Mouse (Mus musculus) ES-E14 (cell line): Measurements from ENCODE around the gene Lamtor2. TPM values are rescaled to one million over a fixed set of nuclear protein-coding genes. Genes with fewer than 3 reads are reported as not detected.

Source experiments
- DNase-seq: peaks from one replicate; pipeline ENCODE4 v3.0.0-alpha.2; 2013; ENCODE audit warnings: low read depth, low spot score
- H3K27ac ChIP-seq: 2 replicates; pipeline ENCODE4 v1.5.1; 2012; ENCODE audit warnings: low read depth, mild to moderate bottlenecking, low read length, moderate library complexity, mixed read lengths; ENCODE audit not compliant: poor library complexity, insufficient read depth, severe bottlenecking
- H3K36me3 ChIP-seq: 2 replicates; pipeline ENCODE4 v1.6.1; 2012; ENCODE audit warnings: mild to moderate bottlenecking, low read length, moderate library complexity, mixed read lengths; ENCODE audit not compliant: control insufficient read depth, poor library complexity, insufficient read depth, severe bottlenecking
- H3K4me1 ChIP-seq, 2 experiments: fragments of 150-350 bp in 1 of 2; sonication (generic) in 1 of 2; 2 replicates each; pipeline ENCODE4 v1.6.1; 2012; ENCODE audit warnings: low read length in 2 of 2, mild to moderate bottlenecking in 1 of 2, mixed read lengths in 1 of 2; ENCODE audit not compliant: control insufficient read depth in 2 of 2, insufficient read depth in 2 of 2, poor library complexity in 1 of 2
- H3K4me3 ChIP-seq, 2 experiments: fragments of 150-350 bp in 1 of 2; sonication (generic) in 1 of 2; 2 replicates each; pipeline ENCODE4 v1.5.1; 2012; ENCODE audit warnings: low read length in 2 of 2, low read depth in 1 of 2, mild to moderate bottlenecking in 1 of 2, mixed read lengths in 1 of 2; ENCODE audit not compliant: insufficient read depth in 1 of 2, poor library complexity in 1 of 2, severe bottlenecking in 1 of 2
- H3K9ac ChIP-seq: 2 replicates; pipeline ENCODE4 v1.6.1; 2012; ENCODE audit warnings: low read depth, mild to moderate bottlenecking, low read length, mixed read lengths; ENCODE audit not compliant: poor library complexity, insufficient read depth, severe bottlenecking
- H3K9me3 ChIP-seq: fragments of 150-350 bp; sonication (generic); 2 replicates; pipeline ENCODE4 v1.6.1; 2012; ENCODE audit warnings: low read depth, mild to moderate bottlenecking, low read length; ENCODE audit not compliant: control insufficient read depth, insufficient read depth
- CHD2 ChIP-seq: IDR thresholded peaks from 2 replicates; pipeline ENCODE4 v1.6.1; 2014; ENCODE audit warnings: mild to moderate bottlenecking, low read depth, low read length, inconsistent platforms
- HCFC1 ChIP-seq: IDR thresholded peaks from 2 replicates; pipeline ENCODE4 v1.6.1; 2012; ENCODE audit warnings: low read length, inconsistent platforms, borderline replicate concordance; ENCODE audit not compliant: insufficient read depth
- MAFK ChIP-seq: IDR thresholded peaks from 2 replicates; pipeline ENCODE4 v1.6.1; 2014; ENCODE audit warnings: mild to moderate bottlenecking, low read depth, low read length, inconsistent platforms; ENCODE audit not compliant: insufficient read depth
- ZC3H11A ChIP-seq: IDR thresholded peaks from 2 replicates; pipeline ENCODE4 v1.6.1; 2012; ENCODE audit warnings: low read depth, mild to moderate bottlenecking, inconsistent platforms, low read length, borderline replicate concordance
- ZNF384 ChIP-seq: IDR thresholded peaks from 2 replicates; pipeline ENCODE4 v1.6.1; 2012; ENCODE audit warnings: low read depth, low read length, inconsistent platforms
- in situ Hi-C, 2 experiments: fragments of 600-800 bp; cut with MboI; formaldehyde crosslinking; loops; one replicate each; pipeline ENCODE4 v1.15.1; 2025; ENCODE audit warnings: low sequenced_read_pairs in 2 of 2, inconsistent platforms in 1 of 2; ENCODE audit not compliant: unreplicated experiment in 2 of 2
- total RNA-seq: library from RNA; depleted of rRNA; stranded (reverse); fragments of 300-350 nt; gene quantifications from 2 replicates; pipeline ENCODE4 v1.2.3, GENCODE M21; 2012

Gene Lamtor2
- total RNA-seq, 1 experiment: 108 TPM

DNA sequence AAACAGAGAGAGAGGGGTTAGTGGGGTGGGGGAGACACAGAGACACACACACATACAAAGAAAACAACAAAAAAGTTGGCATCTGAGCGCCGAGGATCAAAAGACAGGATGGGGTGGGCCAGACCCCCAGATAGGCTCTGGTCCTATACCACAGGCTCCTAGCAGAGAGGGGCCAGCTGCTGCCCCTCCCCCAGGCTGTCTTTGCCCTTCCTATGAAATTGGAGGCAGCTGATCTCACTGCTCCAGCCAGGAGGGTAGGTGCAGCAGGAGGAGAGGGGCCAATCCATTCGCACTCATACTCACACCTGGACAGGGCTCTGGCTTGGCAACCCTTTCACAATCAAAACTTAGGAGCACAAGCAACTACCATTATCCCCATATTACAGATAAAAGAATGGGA, 43.6 kb downstream of the Lamtor2 start:
- Histone ChIP-seq H3K9ac (peak overlapping the region; percentile 86), H3K27ac (peak overlapping the region; percentile 97), H3K4me1 (peaks cover 7 to 45% of the 10 kb centered on the region in 2 experiments; a peak in 3 of 4 replicates), H3K36me3 (no peaks in the 10 kb centered on the region), H3K4me3 (peak overlapping the region; percentile 70 to 71), H3K9me3 (no peaks in the 10 kb centered on the region)
- TF ChIP-seq ZNF384: 0 out of 2 replicates have a peak, but pooled peaks have one; percentile 28
- TF ChIP-seq CHD2: no peak
- peak; percentile 9; the same call in 1 of the 2 replicates for TF ChIP-seq HCFC1
- TF ChIP-seq ZC3H11A: no peak
- TF ChIP-seq MAFK: no peak
- in situ Hi-C loops: no loop called here
- DNase-seq: no peak

DNA sequence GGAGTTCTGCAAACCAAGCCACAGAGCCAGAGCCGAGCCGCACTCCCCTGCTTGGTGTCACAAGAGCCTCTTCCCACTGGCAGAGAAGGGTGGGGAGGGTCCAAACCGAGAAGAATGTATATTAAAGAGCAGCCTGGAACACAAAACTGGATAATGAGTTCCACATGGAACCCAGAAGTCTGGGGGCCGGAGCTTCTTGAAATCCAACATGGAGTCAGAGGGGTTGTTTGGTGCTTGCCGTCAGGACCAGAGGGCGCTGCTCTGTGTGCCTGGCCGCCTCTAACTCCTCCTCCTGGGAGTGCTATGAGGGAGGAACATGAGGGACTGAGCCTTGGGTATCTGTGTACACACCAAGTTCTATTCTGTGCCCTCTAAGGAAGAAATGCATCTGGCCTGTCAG, 47.1 kb downstream of the Lamtor2 start:
- Histone ChIP-seq H3K36me3 (no peaks in the 10 kb centered on the region), H3K4me3 (peak overlapping the region; percentile 29 to 32; a peak in 2 of 4 replicates), H3K27ac (peak overlapping the region; percentile 7; the same call in 1 of the 2 replicates), H3K4me1 (peaks cover 4 to 29% of the 10 kb centered on the region in 2 experiments; a peak in 3 of 4 replicates), H3K9ac (peak overlapping the region; percentile 53), H3K9me3 (no peaks in the 10 kb centered on the region)
- TF ChIP-seq ZNF384: no peak
- TF ChIP-seq MAFK: no peak
- TF ChIP-seq CHD2: no peak
- TF ChIP-seq ZC3H11A: no peak
- in situ Hi-C loops: no loop called here
- DNase-seq: no peak

DNA sequence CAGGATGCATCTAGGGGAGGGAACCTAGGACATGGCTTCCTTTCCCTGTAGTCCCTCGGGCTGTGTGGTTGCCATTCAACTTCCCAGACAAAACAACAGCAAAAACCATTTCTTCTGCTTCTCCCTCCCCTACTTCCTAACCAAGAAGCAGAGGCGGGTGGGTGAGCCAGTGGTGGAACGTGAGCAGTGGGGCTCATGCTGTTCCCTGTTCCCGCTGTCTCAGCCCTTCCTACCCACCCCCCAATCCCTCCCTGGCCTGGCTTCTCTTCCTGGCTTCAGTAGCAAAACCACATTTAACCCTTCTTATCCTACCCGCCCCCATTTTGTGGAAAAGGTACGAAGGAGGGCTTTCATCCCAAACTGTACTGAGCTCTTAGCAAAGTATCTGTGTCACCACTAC, 47.8 kb downstream of the Lamtor2 start:
- no peaks in the 10 kb centered on the region for H3K9me3 ChIP-seq
- H3K27ac ChIP-seq: no peak overlapping the region
- H3K4me1 ChIP-seq: peaks cover 2 to 26% of the 10 kb centered on the region in 2 experiments; a peak in 3 of 4 replicates
- TF ChIP-seq ZNF384 (no peak), ZC3H11A (no peak), CHD2 (no peak), MAFK (no peak), HCFC1 (no peak)
- DNase-seq: no peak
- in situ Hi-C loops: no loop called here
- no peaks in the 10 kb centered on the region for H3K36me3 ChIP-seq
- H3K4me3 ChIP-seq: no peak overlapping the region
- H3K9ac ChIP-seq: peak overlapping the region; percentile 34

DNA sequence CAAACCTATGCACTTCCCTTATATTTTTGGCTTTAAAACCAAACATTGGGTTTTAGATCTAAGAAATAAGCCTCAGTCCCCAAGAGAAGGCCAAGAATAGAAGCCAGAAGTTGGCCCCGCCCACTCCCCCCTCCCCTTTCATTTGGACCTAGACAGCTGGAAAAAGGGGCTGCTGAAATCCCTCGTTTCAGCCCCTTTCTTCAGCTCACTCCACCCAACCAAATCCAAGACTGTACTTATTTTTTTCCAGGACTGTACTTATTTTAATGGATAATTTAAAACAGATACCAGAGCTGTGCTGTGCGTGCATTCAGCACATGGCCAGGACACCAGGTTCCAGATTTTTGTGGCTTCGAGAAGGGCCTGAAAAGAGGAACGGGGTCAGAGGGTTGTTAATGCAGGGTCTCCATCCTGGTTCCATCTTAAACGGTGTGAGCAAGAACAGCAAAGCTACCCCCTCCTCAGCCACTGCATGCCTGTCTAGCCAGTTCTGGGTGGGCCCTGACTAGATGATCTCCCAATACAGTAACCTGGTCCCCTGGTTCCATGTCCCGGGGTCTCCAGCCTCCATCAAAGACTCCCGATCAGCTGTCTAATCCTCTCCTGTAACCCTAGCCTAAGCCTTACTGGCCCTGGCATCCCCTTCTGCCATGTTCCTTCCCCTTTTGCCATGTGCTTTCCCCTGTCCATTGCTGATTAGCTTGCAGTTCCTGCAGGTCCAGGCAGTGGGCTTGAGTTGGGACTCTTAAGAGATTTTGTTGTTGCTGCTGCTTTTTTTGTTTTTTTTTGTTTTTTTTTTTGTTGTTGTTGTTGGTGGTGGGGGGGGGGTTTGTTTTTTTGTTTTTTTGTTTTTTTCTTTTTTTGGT, 48.8 kb downstream of the Lamtor2 start:
- DNase-seq: no peak
- H3K27ac ChIP-seq: no peak overlapping the region
- no peaks in the 10 kb centered on the region for H3K36me3 ChIP-seq
- in situ Hi-C loops: no loop called here
- no peak overlapping the region for H3K4me3 ChIP-seq
- H3K4me1 ChIP-seq: peaks cover 2 to 26% of the 10 kb centered on the region in 2 experiments; a peak in 3 of 4 replicates
- no peaks in the 10 kb centered on the region for H3K9me3 ChIP-seq
- no peak overlapping the region for H3K9ac ChIP-seq
- TF ChIP-seq HCFC1: no peak
- no peak for TF ChIP-seq CHD2
- no peak for TF ChIP-seq ZC3H11A
- TF ChIP-seq MAFK: no peak
- no peak for TF ChIP-seq ZNF384
